Mouse (Mus musculus): ENCODE results near the gene Mydgf.

DNA sequence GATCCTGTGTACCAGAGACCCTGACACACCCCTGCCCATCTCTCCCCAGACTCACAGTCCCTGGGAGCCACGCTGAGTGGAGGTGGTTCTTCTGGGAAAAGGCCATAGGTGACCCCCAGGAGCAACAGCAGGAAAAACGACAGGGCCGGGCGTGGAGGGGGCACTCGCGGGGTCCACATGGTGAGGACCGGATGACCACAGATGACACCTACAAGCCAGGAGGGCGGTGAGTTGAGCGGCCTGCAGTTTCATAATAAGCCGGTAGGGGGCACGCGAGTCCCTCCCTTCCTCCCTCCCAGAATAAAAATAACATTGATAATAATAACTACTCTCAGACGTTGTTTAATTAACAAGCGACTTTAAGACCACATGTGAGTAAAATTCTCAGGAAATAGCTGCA lies 51.1 kb downstream of the Mydgf start:
- TF ChIP-seq POLR2A (IDR thresholded peaks at IDR 0.05; ENCODE audit: low read depth, low read length) (no peak), CTCF (IDR thresholded peaks at IDR 0.05; ENCODE audit: extremely low read depth, insufficient read depth, insufficient read length, insufficient replicate concordance) (peak; percentile 81)
